Mouse (Mus musculus) heart, postnatal 0 days (tissue): ENCODE results near the gene Phlda1. TPM values are rescaled to one million over a fixed set of nuclear protein-coding genes. Genes with fewer than 3 reads are reported as not detected.

Experiments used
- ATAC-seq: fragments of 200-750 bp; cut with Nextera tagmentation; 2 replicates; pipeline ENCODE4 v1.8.0; 2017; ENCODE audit warnings: low read depth, moderate number of reproducible peaks, moderate library complexity; ENCODE audit not compliant: insufficient read depth
- DNase-seq: peaks from one replicate; pipeline ENCODE4 v3.0.0-alpha.2; 2016; ENCODE audit warnings: low spot score
- H3K27ac ChIP-seq: fragments of 300-500 bp; sonication (generic); 2 replicates; pipeline ENCODE4 v1.5.1; 2014; ENCODE audit warnings: low read depth, mild to moderate bottlenecking
- H3K27me3 ChIP-seq: fragments of 300-500 bp; sonication (generic); 2 replicates; pipeline ENCODE4 v1.6.1; 2014; ENCODE audit warnings: low read length, mixed read lengths; ENCODE audit not compliant: control insufficient read depth, insufficient read depth
- H3K36me3 ChIP-seq: fragments of 300-500 bp; sonication (generic); replicated peaks from 2 replicates; pipeline ENCODE4 v1.6.1; 2014; ENCODE audit warnings: low read length, mixed read lengths; ENCODE audit not compliant: control insufficient read depth, insufficient read depth
- H3K4me1 ChIP-seq: fragments of 300-500 bp; sonication (generic); 2 replicates; pipeline ENCODE4 v1.6.1; 2014; ENCODE audit warnings: antibody characterized with exemption; ENCODE audit not compliant: control insufficient read depth, insufficient read depth
- H3K4me2 ChIP-seq: fragments of 300-500 bp; sonication (generic); 2 replicates; pipeline ENCODE4 v1.6.1; 2014; ENCODE audit warnings: low read depth, mild to moderate bottlenecking, low read length, moderate library complexity
- H3K4me3 ChIP-seq: fragments of 300-500 bp; sonication (generic); 2 replicates; pipeline ENCODE4 v1.5.1; 2014; ENCODE audit warnings: low read depth, low read length
- H3K9ac ChIP-seq: fragments of 300-500 bp; sonication (generic); replicated peaks from 2 replicates; pipeline ENCODE4 v1.6.1; 2014; ENCODE audit warnings: low read depth, low read length, mixed read lengths
- H3K9me3 ChIP-seq: fragments of 300-500 bp; sonication (generic); replicated peaks from 2 replicates; pipeline ENCODE4 v1.6.1; 2016; ENCODE audit warnings: low read length; ENCODE audit not compliant: control insufficient read depth
- CTCF ChIP-seq: IDR thresholded peaks from 2 replicates; pipeline ENCODE4 v1.5.1; 2016; ENCODE audit warnings: antibody characterized with exemption, control low read depth, low read depth
- EP300 ChIP-seq: IDR thresholded peaks from 2 replicates; pipeline ENCODE4 v1.6.1; 2016; ENCODE audit warnings: antibody characterized with exemption, low read depth
- WGBS: fragments of 180-500 bp; shearing (Covaris S2); extraction: QIAGEN DNeasy Blood & Tissue Kit; methylation state at CpG from one replicate; pipeline ENCODE4 v1.1.7; 2014; 5-methylcytosine and 5-hydroxymethylcytosine counted together
- polyA plus RNA-seq: library from polyadenylated mRNA; unstranded; fragments of >200 nt; fragmentation: Nextera tagmentation; extraction: Ambion mirVana; gene quantifications from 2 replicates; pipeline ENCODE4 v1.2.1, GENCODE M21; 2015
- total RNA-seq: library from RNA; depleted of rRNA; stranded (reverse); fragments of >200 nt; gene quantifications from 2 replicates; pipeline ENCODE4 v1.2.3, GENCODE M21; 2014; ENCODE audit warnings: low replicate concordance; rRNA removed

The Phlda1 gene
- 3.0 and 15.5 TPM in 2 replicates for total RNA-seq
- 26.3 and 27.2 TPM in 2 replicates for polyA plus RNA-seq

- TF ChIP-seq CTCF (peak; percentile 26; the same call in 1 of the 2 replicates), EP300 (peak; percentile 55; the same call in 1 of the 2 replicates)
- peak within 1 kb of the TSS; percentile 93 for H3K27ac ChIP-seq
Observed at GRCm38 (mm10) chr10:111506101-111506925, at the start of gene Phlda1. Gene Phlda1 (plus strand): TSS chr10:111506286.

GRCm38 (mm10) chr10:111458088-111458487, 48.0 kb upstream of the Phlda1 start:
- Histone ChIP-seq H3K9ac (no peak overlapping the region), H3K9me3 (no peaks in the 10 kb centered on the region), H3K4me1 (no peaks in the 10 kb centered on the region), H3K4me2 (no peak overlapping the region), H3K27me3 (no peaks in the 10 kb centered on the region), H3K4me3 (no peak overlapping the region), H3K36me3 (no peaks in the 10 kb centered on the region), H3K27ac (no peak overlapping the region)
- TF ChIP-seq CTCF (no peak), EP300 (no peak)
- DNase-seq (no peak), ATAC-seq (no peak)
- WGBS: 76% methylated on average over 7 of the region's 7 CpGs

More at GRCm38 (mm10) chr10:111506101-111506925, at the start of gene Phlda1:
- DNase-seq: peak; percentile 90
- peak; percentile 94 for ATAC-seq
- H3K9ac ChIP-seq: peak within 1 kb of the TSS; percentile 78
- under 1% methylated on average over 79 of the region's 94 CpGs for WGBS
- H3K4me3 ChIP-seq: peak within 1 kb of the TSS; percentile 86
- no peaks in the 10 kb centered on the region for H3K9me3 ChIP-seq
- no peaks in the 10 kb centered on the region for H3K27me3 ChIP-seq
- H3K4me2 ChIP-seq: peak within 1 kb of the TSS; percentile 91
- peaks cover 18% of the 10 kb centered on the region; the same call in 1 of the 2 replicates for H3K4me1 ChIP-seq
- H3K36me3 ChIP-seq: no peaks in the 10 kb centered on the region

- H3K9ac ChIP-seq: no peak overlapping the region
- no peak for TF ChIP-seq EP300
- TF ChIP-seq CTCF: no peak
- H3K36me3 ChIP-seq: no peaks in the 10 kb centered on the region
- no peak for DNase-seq
- no peaks in the 10 kb centered on the region for H3K9me3 ChIP-seq
- WGBS: 75% methylated on average over 9 of the region's 9 CpGs
- no peak for ATAC-seq
- no peaks in the 10 kb centered on the region for H3K4me1 ChIP-seq
- no peaks in the 10 kb centered on the region for H3K27me3 ChIP-seq
- H3K4me2 ChIP-seq: no peak overlapping the region
- H3K27ac ChIP-seq: no peak overlapping the region
- no peak overlapping the region for H3K4me3 ChIP-seq
Observed at GRCm38 (mm10) chr10:111459040-111459439, 47.0 kb upstream of the Phlda1 start.

- Histone ChIP-seq H3K9ac (no peak overlapping the region), H3K27me3 (no peaks in the 10 kb centered on the region), H3K9me3 (no peaks in the 10 kb centered on the region), H3K27ac (no peak overlapping the region), H3K4me1 (no peaks in the 10 kb centered on the region), H3K4me2 (no peak overlapping the region), H3K36me3 (no peaks in the 10 kb centered on the region), H3K4me3 (no peak overlapping the region)
- DNase-seq: no peak
- no peak for ATAC-seq
- TF ChIP-seq CTCF (no peak), EP300 (no peak)
- 92% methylated on average over 3 of the region's 3 CpGs for WGBS
Observed at GRCm38 (mm10) chr10:111459874-111460273, 46.2 kb upstream of the Phlda1 start.

GRCm38 (mm10) chr10:111460381-111460780, 45.7 kb upstream of the Phlda1 start:
- ATAC-seq (no peak), DNase-seq (no peak)
- H3K27ac ChIP-seq: no peak overlapping the region
- H3K4me3 ChIP-seq: no peak overlapping the region
- TF ChIP-seq EP300: no peak
- no peak for TF ChIP-seq CTCF
- H3K27me3 ChIP-seq: no peaks in the 10 kb centered on the region
- no peaks in the 10 kb centered on the region for H3K4me1 ChIP-seq
- no peak overlapping the region for H3K9ac ChIP-seq
- no peaks in the 10 kb centered on the region for H3K36me3 ChIP-seq
- H3K9me3 ChIP-seq: no peaks in the 10 kb centered on the region
- 40% methylated on average over 4 of the region's 4 CpGs for WGBS
- no peak overlapping the region for H3K4me2 ChIP-seq
